Mouse (Mus musculus) common myeloid progenitor, adult 5-6 weeks (primary cell): ENCODE measurements around the gene Myh2. TPM values are rescaled to one million over a fixed set of nuclear protein-coding genes. Genes with fewer than 3 reads are reported as not detected.

Experiments used
- ATAC-seq: replicated peaks from 2 replicates; pipeline ENCODE4 v1.8.0; 2016; ENCODE audit warnings: low read depth, mild to moderate bottlenecking, moderate TSS enrichment, inconsistent platforms; ENCODE audit not compliant: poor library complexity, severe bottlenecking
- total RNA-seq: library from RNA; stranded (forward); fragments of 200-1000, 187-1606 nt; gene quantifications from 2 replicates; pipeline ENCODE4 v1.2.3, GENCODE M21; 2017

The Myh2 gene
- total RNA-seq, 1 experiment from 2014 or later: not detected

DNA sequence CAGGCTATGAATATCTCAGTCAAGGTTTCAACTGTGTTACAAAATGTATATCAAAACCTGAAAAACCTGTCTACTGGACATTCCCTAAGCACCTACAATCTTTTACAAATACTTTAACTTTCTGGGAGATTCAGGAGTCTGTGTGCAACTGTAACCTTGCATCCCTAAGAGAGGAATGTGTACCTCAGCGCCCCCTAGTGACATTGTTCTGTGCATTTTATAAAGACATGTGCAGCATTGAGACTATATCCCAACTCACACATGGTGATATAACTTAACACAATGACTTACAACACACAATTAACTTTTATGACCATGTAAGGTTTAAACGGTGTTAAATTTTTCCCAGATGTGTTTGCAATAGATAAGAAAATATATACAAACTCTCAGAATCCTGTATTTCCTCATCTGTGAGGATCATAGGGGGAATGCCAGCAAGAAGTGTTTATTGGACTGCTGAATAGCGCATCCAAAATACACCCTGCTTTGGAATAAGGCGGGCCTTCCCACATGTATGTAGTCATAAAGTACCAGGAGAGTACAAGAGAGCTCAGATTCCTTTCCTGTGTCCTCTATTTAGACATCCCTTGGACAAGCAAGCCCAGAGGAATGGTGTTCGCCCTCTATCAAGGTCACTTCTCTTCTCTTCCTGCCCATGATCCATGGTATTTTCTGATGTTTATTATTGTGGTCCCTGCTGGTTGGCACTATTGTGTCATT lies 65.0 kb downstream of the Myh2 start:
- ATAC-seq: no peak

- ATAC-seq: no peak
Measured at GRCm38 (mm10) chr11:67236799-67237198, 66.0 kb downstream of the Myh2 start.

DNA sequence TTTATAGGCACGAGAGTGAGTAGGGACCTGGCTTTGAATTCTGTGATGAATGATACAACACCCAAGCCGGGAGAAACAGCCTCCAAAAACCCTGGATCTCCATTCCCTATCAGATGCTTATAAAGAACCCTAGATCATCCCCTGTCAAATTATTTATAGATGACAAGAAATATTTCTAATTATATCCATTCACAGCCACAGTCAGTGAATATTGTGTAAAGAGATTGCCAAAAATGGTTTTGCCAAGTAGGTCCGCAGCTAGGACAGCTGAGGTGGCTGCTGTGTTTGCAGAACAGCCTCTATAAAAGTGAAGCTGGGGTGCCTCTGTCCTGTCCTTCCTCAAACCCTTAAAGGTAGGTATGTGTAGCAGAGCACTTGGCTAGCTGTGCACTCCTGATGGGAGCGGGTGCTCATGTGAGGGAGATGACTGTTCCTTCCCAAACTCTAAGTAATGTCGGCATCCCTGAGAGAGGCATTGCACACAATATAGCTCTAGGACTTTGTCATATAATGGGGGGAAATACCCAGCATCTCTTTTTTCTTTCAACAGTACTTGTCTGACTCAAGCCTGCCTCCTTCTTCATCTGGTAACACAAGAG lies 66.8 kb downstream of the Myh2 start, which contains the start of gene Myh4:
Myh4 (plus strand) TSS at position 549 of the 599 bp plus-strand sequence.
- ATAC-seq: no peak

GRCm38 (mm10) chr11:67241051-67241450 lies 70.2 kb downstream of the Myh2 start:
- no peak for ATAC-seq

Other genes with a start within 250 kb of the Myh2 start
- not detected in 2 replicates for gene Tmem238l, start 214.4 kb upstream of the Myh2 start, total RNA-seq
- 2.3 TPM in 1 of 2 replicates, not detected in the other for gene Tmem220, start 145.9 kb upstream of the Myh2 start, total RNA-seq
- 13.6 and 15.1 TPM in 2 replicates for gene Adprm, start 118.4 kb upstream of the Myh2 start, total RNA-seq
- gene Sco1, start 118.4 kb upstream of the Myh2 start, total RNA-seq: 24.5 and 25.7 TPM in 2 replicates
- not detected in 2 replicates for gene Myh3, start 92.7 kb upstream of the Myh2 start, total RNA-seq
- gene Myh1, start 29.0 kb downstream of the Myh2 start, total RNA-seq: not detected in 2 replicates
- not detected in 2 replicates for gene Myh4, start 67.0 kb downstream of the Myh2 start, total RNA-seq
- gene Myh8, start 106.1 kb downstream of the Myh2 start, total RNA-seq: not detected in 2 replicates
- gene Myh13, start 150.6 kb downstream of the Myh2 start, total RNA-seq: not detected in 2 replicates